Comparison of ENCODE assay signal across 24 mouse cellular contexts in genomic region chr12:118659240-118660120, GRCm38 (mm10).
DNase-seq lines count a peak whose midpoint lies in the region; ATAC-seq lines count a peak whose summit lies in the region.
"Had no signal": no experiment of that assay in that cellular context is flagged by ENCODE, and none has a peak within 500 bp of the region (broad histone marks: within the 10 kb centered on the region; RNA-seq: fewer than 3 reads in every experiment).

No protein-coding gene starts in this region.

- no peak overlapping the region for H3K27ac ChIP-seq in forebrain, embryonic 11.5 days (ENCODE audit: low read depth, low read length)
- no peak overlapping the region for H3K27ac ChIP-seq in forebrain, embryonic 10.5 days
- H3K27ac ChIP-seq in forebrain, embryonic 15.5 days (replicated peaks) = no peak overlapping the region
- H3K27ac ChIP-seq: embryonic facial prominence, embryonic 13.5 days; macrophage had no signal

- peaks cover 15% of the 10 kb centered on the region; the same call in 1 of the 2 replicates for H3K4me1 ChIP-seq in forebrain, embryonic 11.5 days (replicated peaks; ENCODE audit: control insufficient read depth, insufficient read depth, low read length)
- H3K4me1 ChIP-seq in forebrain, embryonic 10.5 days = peaks cover 43% of the 10 kb centered on the region
- peaks cover 31% of the 10 kb centered on the region for H3K4me1 ChIP-seq in forebrain, embryonic 15.5 days
- H3K4me1 ChIP-seq: heart, embryonic 12.5 days had no signal

- no peak overlapping the region for H3K9ac ChIP-seq in forebrain, embryonic 11.5 days (ENCODE audit: low read length)
- no peak overlapping the region for H3K9ac ChIP-seq in forebrain, embryonic 15.5 days (replicated peaks)
- H3K9ac ChIP-seq: embryonic facial prominence, embryonic 13.5 days; heart, embryonic 12.5 days; lung, embryonic 14.5 days had no signal

- no peak overlapping the region for H3K4me3 ChIP-seq in forebrain, embryonic 11.5 days (ENCODE audit: low read depth, low read length)
- no peak overlapping the region for H3K4me3 ChIP-seq in forebrain, embryonic 10.5 days
- H3K4me3 ChIP-seq in forebrain, embryonic 15.5 days = no peak overlapping the region
- H3K4me3 ChIP-seq: embryonic facial prominence, embryonic 13.5 days had no signal

- H3K4me2 ChIP-seq in forebrain, embryonic 11.5 days (ENCODE audit: low read depth, low read length, severe bottlenecking) = peak overlapping the region; percentile 26; the same call in 1 of the 2 replicates
- H3K4me2 ChIP-seq in forebrain, embryonic 15.5 days (replicated peaks) = 0 out of 2 replicates have a peak overlapping the region, but pooled peaks have one; percentile 11
- H3K4me2 ChIP-seq: embryonic facial prominence, embryonic 13.5 days; liver, embryonic 11.5 days; lung, embryonic 14.5 days had no signal

- no peaks in the 10 kb centered on the region for H3K9me3 ChIP-seq in forebrain, embryonic 11.5 days (ENCODE audit: control insufficient read depth, low read length)
- no peaks in the 10 kb centered on the region for H3K9me3 ChIP-seq in forebrain, embryonic 10.5 days
- H3K9me3 ChIP-seq in forebrain, embryonic 15.5 days = no peaks in the 10 kb centered on the region
- H3K9me3 ChIP-seq: embryonic facial prominence, embryonic 13.5 days; heart, embryonic 12.5 days had no signal

- ATAC-seq in forebrain, embryonic 11.5 days (replicated peaks; ENCODE audit: low FRiP score) = no peak; the same call in 1 of the 2 replicates
- peak; percentile 70 for ATAC-seq in forebrain, embryonic 15.5 days (replicated peaks)
- ATAC-seq: intestine, postnatal 0 days; Patski had no signal

- H3K36me3 ChIP-seq in forebrain, embryonic 11.5 days (ENCODE audit: control insufficient read depth, insufficient read depth, low read length) = no peaks in the 10 kb centered on the region
- H3K36me3 ChIP-seq in forebrain, embryonic 10.5 days (replicated peaks) = no peaks in the 10 kb centered on the region
- no peaks in the 10 kb centered on the region for H3K36me3 ChIP-seq in forebrain, embryonic 15.5 days
- H3K36me3 ChIP-seq: embryonic facial prominence, embryonic 13.5 days; heart, embryonic 12.5 days had no signal

- no peak for DNase-seq in forebrain, embryonic 11.5 days (ENCODE audit: low spot score)
- no peak for DNase-seq in forebrain, embryonic 10.5 days (ENCODE audit: extremely low spot score, low spot score)
- peak; percentile 27 for DNase-seq in retina, postnatal 1 day
- no peak for DNase-seq in retina, embryonic 14.5 days (ENCODE audit: low spot score)
- DNase-seq in layer of hippocampus, adult 18-20 months (ENCODE audit: low spot score in 2 of 2) = no peak
- DNase-seq in kidney, adult 18-20 months = no peak
- DNase-seq in kidney, postnatal 14 days = no peak
- DNase-seq: cerebellum, adult 9-11 months; gastrocnemius, postnatal 14 days; heart, postnatal 36 days; kidney, postnatal 4 days; layer of hippocampus, postnatal 36 days; left cerebral cortex, postnatal 4 days; lung, embryonic 14.5 days; right cerebral cortex, postnatal 25 days; thymus, postnatal 4 days had no signal

- 11% methylated on average over 14 of the region's 14 CpGs for WGBS in forebrain, embryonic 11.5 days
- WGBS in forebrain, embryonic 10.5 days = 17% methylated on average over 14 of the region's 14 CpGs
- WGBS in forebrain, embryonic 15.5 days = 5% methylated on average over 14 of the region's 14 CpGs

- H3K27me3 ChIP-seq in forebrain, embryonic 11.5 days (ENCODE audit: control insufficient read depth, insufficient read depth, low read length) = peaks cover 51% of the 10 kb centered on the region
- H3K27me3 ChIP-seq in forebrain, embryonic 10.5 days (ENCODE audit: poor library complexity, severe bottlenecking) = peaks cover 91% of the 10 kb centered on the region
- peaks cover 51% of the 10 kb centered on the region for H3K27me3 ChIP-seq in forebrain, embryonic 15.5 days
- H3K27me3 ChIP-seq: CH12.LX, Patski had no signal
